Mouse (Mus musculus): ENCODE measurements around the gene Acp5. TPM values are rescaled to one million over a fixed set of nuclear protein-coding genes. Genes with fewer than 3 reads are reported as not detected.

Acp5 gene
- total RNA-seq, 2 experiments from 2014 or later: 4.4 to 5.5 TPM

GRCm38 (mm10) chr9:22143108-22144037 lies 7.9 kb upstream of the Acp5 start:
- peak; percentile 87 for ATAC-seq (ENCODE audit: poor library complexity, severe bottlenecking)

GRCm38 (mm10) chr9:22139746-22140145 lies 4.2 kb upstream of the Acp5 start:
- ATAC-seq (ENCODE audit: poor library complexity, severe bottlenecking): no peak

GRCm38 (mm10) chr9:22138480-22138879 lies 3.0 kb upstream of the Acp5 start:
- peak; percentile 49; the same call in 1 of the 2 replicates for ATAC-seq (ENCODE audit: poor library complexity, severe bottlenecking)

GRCm38 (mm10) chr9:22136765-22137547 lies 1.4 kb upstream of the Acp5 start:
- no peak for ATAC-seq (ENCODE audit: poor library complexity, severe bottlenecking)

- no peak for ATAC-seq (ENCODE audit: poor library complexity, severe bottlenecking)
Observed at GRCm38 (mm10) chr9:22134988-22135643, 395 bp downstream of the Acp5 start.

- no peak for ATAC-seq (ENCODE audit: poor library complexity, severe bottlenecking)
Observed at GRCm38 (mm10) chr9:22134246-22134890, 1.1 kb downstream of the Acp5 start.

- no peak for ATAC-seq (ENCODE audit: poor library complexity, severe bottlenecking)
Observed at GRCm38 (mm10) chr9:22132220-22132619, 3.3 kb downstream of the Acp5 start.

- ATAC-seq (ENCODE audit: poor library complexity, severe bottlenecking): peak; percentile 74
Observed at GRCm38 (mm10) chr9:22131226-22131981, 4.1 kb downstream of the Acp5 start.

- peak; percentile 73 for ATAC-seq (ENCODE audit: poor library complexity, severe bottlenecking)
Observed at GRCm38 (mm10) chr9:22125246-22126027, 10.1 kb downstream of the Acp5 start.

GRCm38 (mm10) chr9:22124169-22124568 lies 11.3 kb downstream of the Acp5 start:
- no peak for ATAC-seq (ENCODE audit: poor library complexity, severe bottlenecking)

- ATAC-seq (ENCODE audit: poor library complexity, severe bottlenecking): peak; percentile 5; the same call in 1 of the 2 replicates
Observed at GRCm38 (mm10) chr9:22123069-22123609, 12.4 kb downstream of the Acp5 start.

GRCm38 (mm10) chr9:22122005-22122404 lies 13.5 kb downstream of the Acp5 start:
- ATAC-seq (ENCODE audit: poor library complexity, severe bottlenecking): peak; percentile 41

- no peak for ATAC-seq (ENCODE audit: poor library complexity, severe bottlenecking)
Observed at GRCm38 (mm10) chr9:22121545-22121944, 14.0 kb downstream of the Acp5 start.

GRCm38 (mm10) chr9:22119543-22119942 lies 16.0 kb downstream of the Acp5 start:
- ATAC-seq (ENCODE audit: poor library complexity, severe bottlenecking): peak; percentile 42

- ATAC-seq (ENCODE audit: poor library complexity, severe bottlenecking): peak; percentile 47
Observed at GRCm38 (mm10) chr9:22117754-22118456, 17.6 kb downstream of the Acp5 start.

- peak; percentile 85 for ATAC-seq (ENCODE audit: poor library complexity, severe bottlenecking)
Observed at GRCm38 (mm10) chr9:22116740-22117426, 18.6 kb downstream of the Acp5 start, which contains the start of gene Elof1. Elof1 (minus strand) TSS chr9:22117172.

- no peak for ATAC-seq (ENCODE audit: poor library complexity, severe bottlenecking)
Observed at GRCm38 (mm10) chr9:22116086-22116485, 19.4 kb downstream of the Acp5 start.
